In the genomic region with DNA sequence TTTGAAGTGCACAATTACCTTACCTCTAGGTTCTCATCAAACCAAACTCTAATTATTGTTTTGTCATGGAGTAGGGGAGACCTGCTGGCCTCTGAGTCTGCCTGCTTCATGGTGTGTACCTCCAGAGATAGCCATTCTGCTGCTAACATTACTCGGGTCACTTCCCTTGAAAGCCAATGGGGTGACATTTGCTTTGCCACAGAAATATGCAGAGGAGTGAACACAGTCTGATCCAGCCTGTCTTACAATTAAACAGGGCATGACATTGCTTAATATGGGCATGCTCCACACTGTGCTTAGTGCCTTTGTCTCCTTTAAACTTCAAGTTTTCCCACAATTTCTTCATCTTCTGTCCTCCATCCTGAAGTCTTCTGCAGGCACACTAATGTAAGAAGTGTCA, we compare ENCODE assay signal across 26 mouse cellular contexts.
DNase-seq lines count a peak whose midpoint lies in the region; ATAC-seq and TF ChIP-seq lines count a peak whose summit lies in the region.
"Had no signal": no experiment of that assay in that cellular context is flagged by ENCODE, and none has a peak within 500 bp of the region (broad histone marks: within the 10 kb centered on the region; RNA-seq: fewer than 3 reads in every experiment).

No protein-coding gene starts in this region.

- no peaks in the 10 kb centered on the region for H3K4me1 ChIP-seq in hindbrain, embryonic 11.5 days (replicated peaks; ENCODE audit: control insufficient read depth, insufficient read depth, low read length)
- no peaks in the 10 kb centered on the region for H3K4me1 ChIP-seq in hindbrain, postnatal 0 days (ENCODE audit: insufficient read depth, low read length)
- no peaks in the 10 kb centered on the region for H3K4me1 ChIP-seq in kidney, postnatal 0 days (replicated peaks; ENCODE audit: insufficient read depth, low read length)
- H3K4me1 ChIP-seq: forebrain, embryonic 12.5 days; heart, embryonic 12.5 days; heart, embryonic 15.5 days had no signal

- 0 out of 2 replicates have a peak, but pooled peaks have one; percentile 33 for ATAC-seq in hindbrain, embryonic 11.5 days (ENCODE audit: low FRiP score)
- ATAC-seq in hindbrain, postnatal 0 days, result no peak
- ATAC-seq in kidney, postnatal 0 days (replicated peaks; ENCODE audit: low FRiP score, low read depth), result no peak
- ATAC-seq: CD4-positive, CD25-positive, alpha-beta regulatory T cell, adult 4 months; forebrain, embryonic 16.5 days; intestine, postnatal 0 days; Patski had no signal

- no peaks in the 10 kb centered on the region for H3K36me3 ChIP-seq in hindbrain, embryonic 11.5 days (ENCODE audit: control insufficient read depth, insufficient read depth, low read length)
- no peaks in the 10 kb centered on the region for H3K36me3 ChIP-seq in hindbrain, postnatal 0 days (ENCODE audit: insufficient read depth, low read length)
- H3K36me3 ChIP-seq in kidney, postnatal 0 days (ENCODE audit: insufficient read depth, low read length), result no peaks in the 10 kb centered on the region
- H3K36me3 ChIP-seq: forebrain, embryonic 12.5 days; heart, embryonic 12.5 days; heart, embryonic 15.5 days; hindbrain, embryonic 10.5 days had no signal

- no peak overlapping the region for H3K27ac ChIP-seq in hindbrain, embryonic 11.5 days (ENCODE audit: low read depth, low read length)
- no peak overlapping the region for H3K27ac ChIP-seq in hindbrain, postnatal 0 days
- H3K27ac ChIP-seq in kidney, postnatal 0 days, result no peak overlapping the region
- H3K27ac ChIP-seq: forebrain, embryonic 12.5 days; heart, adult 2 months; heart, embryonic 15.5 days; hindbrain, embryonic 10.5 days; hindbrain, embryonic 14.5 days had no signal

- whole genome bisulfite sequencing in hindbrain, embryonic 11.5 days, result 87% methylated on average over 1 of the region's 1 CpGs
- WGBS in hindbrain, postnatal 0 days, result 58% methylated on average over 1 of the region's 1 CpGs
- 37% methylated on average over 1 of the region's 1 CpGs for WGBS in kidney, postnatal 0 days

- DNase-seq in hindbrain, embryonic 11.5 days (ENCODE audit: low spot score), result no peak
- DNase-seq in hindbrain, postnatal 0 days (ENCODE audit: low spot score), result no peak
- peak; percentile 39 for DNase-seq in kidney, postnatal 0 days (ENCODE audit: low spot score)
- no peak for DNase-seq in kidney, postnatal 4 days
- DNase-seq in retina, embryonic 14.5 days (ENCODE audit: low spot score), result peak; percentile 79
- no peak for DNase-seq in heart, adult 9 months (ENCODE audit: low spot score in 2 of 2)
- DNase-seq: adrenal gland, postnatal 10 days; adrenal gland, postnatal 36 days; cerebellum, adult 18-20 months; cerebellum, adult 9-10 months; cerebellum, postnatal 14 days; gastrocnemius, postnatal 10 days; gastrocnemius, postnatal 36 days; heart, adult 2 months; heart, postnatal 10 days; heart, postnatal 36 days had no signal

- no peaks in the 10 kb centered on the region for H3K27me3 ChIP-seq in hindbrain, embryonic 11.5 days (ENCODE audit: control insufficient read depth, insufficient read depth, low read length)
- H3K27me3 ChIP-seq in hindbrain, postnatal 0 days (ENCODE audit: insufficient read depth, low read length), result no peaks in the 10 kb centered on the region
- no peaks in the 10 kb centered on the region for H3K27me3 ChIP-seq in kidney, postnatal 0 days (ENCODE audit: insufficient read depth, low read length)
- H3K27me3 ChIP-seq: forebrain, embryonic 12.5 days; heart, embryonic 12.5 days; heart, embryonic 15.5 days; Patski had no signal

- no peak overlapping the region for H3K9ac ChIP-seq in hindbrain, embryonic 11.5 days (ENCODE audit: low read depth, low read length)
- H3K9ac ChIP-seq in hindbrain, postnatal 0 days (replicated peaks; ENCODE audit: low read length), result no peak overlapping the region
- no peak overlapping the region for H3K9ac ChIP-seq in kidney, postnatal 0 days (ENCODE audit: low read depth, low read length)
- H3K9ac ChIP-seq: forebrain, embryonic 12.5 days; heart, embryonic 12.5 days; heart, embryonic 15.5 days; hindbrain, embryonic 14.5 days had no signal

- no peak overlapping the region for H3K4me3 ChIP-seq in hindbrain, embryonic 11.5 days (ENCODE audit: low read depth, low read length)
- no peak overlapping the region for H3K4me3 ChIP-seq in hindbrain, postnatal 0 days (ENCODE audit: low read length)
- no peak overlapping the region for H3K4me3 ChIP-seq in kidney, postnatal 0 days (replicated peaks; ENCODE audit: low read depth, low read length)
- H3K4me3 ChIP-seq: erythroblast, embryonic 14.5 days; forebrain, embryonic 12.5 days; heart, adult 2 months; heart, embryonic 12.5 days; heart, embryonic 15.5 days; hindbrain, embryonic 10.5 days had no signal

- H3K4me2 ChIP-seq in hindbrain, embryonic 11.5 days (replicated peaks; ENCODE audit: low read depth, low read length), result no peak overlapping the region
- H3K4me2 ChIP-seq in hindbrain, postnatal 0 days (ENCODE audit: low read depth, low read length), result no peak overlapping the region
- H3K4me2 ChIP-seq in kidney, postnatal 0 days (ENCODE audit: low read length), result no peak overlapping the region
- H3K4me2 ChIP-seq: forebrain, embryonic 12.5 days; heart, embryonic 12.5 days; heart, embryonic 15.5 days; hindbrain, embryonic 14.5 days had no signal

- no peaks in the 10 kb centered on the region for H3K9me3 ChIP-seq in hindbrain, embryonic 11.5 days (ENCODE audit: control insufficient read depth, low read length)
- H3K9me3 ChIP-seq in hindbrain, postnatal 0 days (ENCODE audit: low read length), result no peaks in the 10 kb centered on the region
- no peaks in the 10 kb centered on the region for H3K9me3 ChIP-seq in kidney, postnatal 0 days (replicated peaks; ENCODE audit: low read length)
- H3K9me3 ChIP-seq: forebrain, embryonic 12.5 days; heart, embryonic 12.5 days; heart, embryonic 15.5 days; hindbrain, embryonic 10.5 days had no signal

- no peak for TF ChIP-seq CTCF in hindbrain, postnatal 0 days (IDR thresholded peaks at IDR 0.05; ENCODE audit: low read depth)
- no peak for TF ChIP-seq CTCF in kidney, postnatal 0 days (IDR thresholded peaks at IDR 0.05; ENCODE audit: low read depth)

Comparison
In these comparisons a context has a peak if more than half of its experiments do, and no peak if none do; other contexts are left out.
1. DNase-seq: peak in kidney, postnatal 0 days (single experiment) and retina, embryonic 14.5 days (single experiment); none in hindbrain, embryonic 11.5 days (single experiment), hindbrain, postnatal 0 days (single experiment), kidney, postnatal 4 days (0 of 2) and heart, adult 9 months (0 of 2).